Mouse (Mus musculus) hindbrain, embryonic 11.5 days (tissue): ENCODE data around the gene Mybbp1a. TPM values are rescaled to one million over a fixed set of nuclear protein-coding genes. Genes with fewer than 3 reads are reported as not detected.
"Not testable (repeated sequence)": the region's sequence is repeated elsewhere in the genome, so short reads cannot be mapped to it uniquely, and the experiment has no call there.

Experiments used
- ATAC-seq: fragments of 200-750 bp; cut with Nextera tagmentation; 2 replicates; pipeline ENCODE4 v1.8.0; 2017; ENCODE audit warnings: mild to moderate bottlenecking, moderate TSS enrichment, moderate library complexity; ENCODE audit not compliant: low FRiP score
- DNase-seq: peaks from one replicate; pipeline ENCODE4 v3.0.0-alpha.2; 2015; ENCODE audit warnings: low spot score
- H3K27ac ChIP-seq: fragments of 300-500 bp; sonication (generic); 2 replicates; pipeline ENCODE4 v1.5.1; 2014; ENCODE audit warnings: mild to moderate bottlenecking, low read depth, low read length
- H3K27me3 ChIP-seq: fragments of 300-500 bp; sonication (generic); 2 replicates; pipeline ENCODE4 v1.6.1; 2014; ENCODE audit warnings: mild to moderate bottlenecking, low read length, moderate library complexity, mixed read lengths; ENCODE audit not compliant: control insufficient read depth, insufficient read depth
- H3K36me3 ChIP-seq: fragments of 300-500 bp; sonication (generic); 2 replicates; pipeline ENCODE4 v1.6.1; 2014; ENCODE audit warnings: mild to moderate bottlenecking, low read length, moderate library complexity, mixed read lengths; ENCODE audit not compliant: control insufficient read depth, insufficient read depth
- H3K4me1 ChIP-seq: fragments of 300-500 bp; sonication (generic); replicated peaks from 2 replicates; pipeline ENCODE4 v1.6.1; 2014; ENCODE audit warnings: low read length, mixed read lengths; ENCODE audit not compliant: control insufficient read depth, insufficient read depth
- H3K4me2 ChIP-seq: fragments of 300-500 bp; sonication (generic); replicated peaks from 2 replicates; pipeline ENCODE4 v1.6.1; 2014; ENCODE audit warnings: mild to moderate bottlenecking, low read depth, low read length
- H3K4me3 ChIP-seq: fragments of 300-500 bp; sonication (generic); 2 replicates; pipeline ENCODE4 v1.5.1; 2014; ENCODE audit warnings: low read depth, low read length
- H3K9ac ChIP-seq: fragments of 300-500 bp; sonication (generic); 2 replicates; pipeline ENCODE4 v1.6.1; 2014; ENCODE audit warnings: low read depth, low read length
- H3K9me3 ChIP-seq: fragments of 300-500 bp; sonication (generic); 2 replicates; pipeline ENCODE4 v1.6.1; 2016; ENCODE audit warnings: low read length; ENCODE audit not compliant: control insufficient read depth
- WGBS: fragments of 180-500 bp; shearing (Covaris S2); extraction: QIAGEN DNeasy Blood & Tissue Kit; methylation state at CpG from one replicate; pipeline ENCODE4 v1.1.7; 2014; 5-methylcytosine and 5-hydroxymethylcytosine counted together
- polyA plus RNA-seq: library from polyadenylated mRNA; unstranded; fragments of >200 nt; fragmentation: Nextera tagmentation; extraction: Ambion mirVana; gene quantifications from 2 replicates; pipeline ENCODE4 v1.2.1, GENCODE M21; 2014

The Mybbp1a gene
- polyA plus RNA-seq, 1 experiment from 2014 or later: 112 TPM

DNA sequence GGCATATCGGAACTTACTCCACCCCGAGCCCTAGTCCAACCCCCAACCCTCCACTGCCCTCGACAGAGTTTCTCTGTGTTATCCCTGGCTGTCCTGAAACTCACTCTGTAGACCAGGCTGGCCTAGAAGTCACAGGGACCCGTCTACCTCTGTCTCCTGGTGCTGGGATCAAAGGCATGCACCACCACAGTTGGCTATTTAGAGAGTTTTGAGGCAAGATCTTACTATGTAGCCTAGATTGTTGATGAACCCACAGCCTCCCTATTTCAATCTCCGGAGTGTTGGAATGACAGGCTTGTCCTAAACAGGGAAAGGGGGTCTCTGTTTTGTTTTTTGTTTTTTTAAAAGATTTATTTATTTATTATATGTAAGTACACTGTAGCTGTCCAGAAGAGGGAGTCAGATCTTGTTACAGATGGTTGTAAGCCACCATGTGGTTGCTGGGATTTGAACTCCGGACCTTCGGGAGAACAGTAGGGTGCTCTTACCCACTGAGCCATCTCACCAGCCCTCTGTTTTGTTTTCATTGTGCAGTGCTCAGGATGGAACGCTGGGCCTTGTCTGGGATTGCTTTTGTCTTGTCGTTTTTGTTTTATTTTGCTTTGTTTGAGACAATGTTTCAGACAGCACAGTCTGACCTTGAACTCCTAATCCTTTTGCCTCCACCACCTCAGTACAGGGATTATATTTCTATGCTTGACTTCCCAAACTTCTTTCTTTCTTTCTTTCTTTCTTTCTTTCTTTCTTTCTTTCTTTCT, 10.7 kb upstream of the Mybbp1a start:
- not testable (repeated sequence) for H3K4me2 ChIP-seq, DNase-seq, H3K27me3 ChIP-seq, H3K9me3 ChIP-seq, H3K4me3 ChIP-seq, H3K36me3 ChIP-seq, H3K4me1 ChIP-seq, H3K27ac ChIP-seq, H3K9ac ChIP-seq, ATAC-seq
- 67% methylated on average over 9 of the region's 9 CpGs for WGBS

DNA sequence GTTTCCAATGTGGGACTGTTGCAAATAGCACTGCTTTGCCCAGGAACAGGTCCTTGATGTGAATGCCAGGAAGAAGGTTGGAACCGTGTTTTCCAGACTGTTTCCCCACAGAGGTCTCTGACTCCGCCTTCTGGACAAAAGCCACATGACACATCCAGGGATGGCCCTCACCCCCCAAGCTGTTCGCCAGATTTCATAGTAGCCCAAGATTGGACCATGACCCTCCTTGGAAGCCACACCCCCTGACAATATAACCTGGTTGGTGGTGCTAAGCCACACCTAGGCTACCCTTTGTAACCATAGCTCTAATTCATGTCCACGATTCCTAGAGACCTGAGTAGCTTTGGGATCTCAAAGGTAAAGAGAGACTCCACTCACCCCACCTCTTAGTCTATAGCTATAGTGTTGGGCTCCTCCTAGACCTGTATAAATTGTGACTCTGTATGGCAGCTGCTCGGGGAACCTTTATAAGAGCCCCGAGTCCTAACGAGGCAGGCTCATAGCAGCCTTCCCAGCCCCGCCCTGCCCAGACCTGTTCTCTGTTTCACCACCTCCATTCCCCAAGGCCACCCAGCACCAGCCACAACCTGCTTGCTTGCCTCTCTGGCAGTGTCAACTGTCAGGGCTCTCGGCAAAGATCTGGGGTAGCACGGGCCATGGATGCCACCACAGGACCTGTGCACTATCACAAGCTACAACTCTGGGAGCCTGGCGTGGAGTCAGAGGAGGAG, 6.0 kb upstream of the Mybbp1a start, which contains the start of gene Ggt6:
Gene Ggt6 (plus strand): TSS at position 564 of the 731 bp plus-strand sequence.
- ATAC-seq (no peak), DNase-seq (no peak)
- no peaks in the 10 kb centered on the region for H3K9me3 ChIP-seq
- H3K4me1 ChIP-seq: no peaks in the 10 kb centered on the region
- H3K27me3 ChIP-seq: no peaks in the 10 kb centered on the region
- H3K4me2 ChIP-seq: no peak within 1 kb of the TSS
- no peaks in the 10 kb centered on the region for H3K36me3 ChIP-seq
- no peak within 1 kb of the TSS for H3K4me3 ChIP-seq
- H3K27ac ChIP-seq: no peak within 1 kb of the TSS
- H3K9ac ChIP-seq: no peak within 1 kb of the TSS
- WGBS: 76% methylated on average over 11 of the region's 11 CpGs

DNA sequence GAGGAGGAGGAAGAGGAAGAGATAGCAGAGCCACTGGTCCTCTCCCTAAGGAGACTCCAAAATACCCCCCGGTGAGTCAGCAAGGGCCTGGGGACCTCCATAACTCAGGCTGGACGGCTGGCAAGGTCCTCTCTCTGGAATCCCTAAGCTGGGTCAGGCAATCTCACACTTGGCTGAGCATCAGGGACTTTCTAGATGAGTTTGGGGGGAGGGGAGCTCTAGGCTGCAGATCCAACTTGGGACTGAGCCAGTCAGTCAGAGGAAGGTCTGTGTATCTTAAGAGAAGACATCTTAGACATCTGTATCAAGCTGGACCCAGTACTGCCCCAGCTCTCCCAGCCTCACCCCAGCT, 5.5 kb upstream of the Mybbp1a start:
- no peak overlapping the region for H3K9ac ChIP-seq
- no peak overlapping the region for H3K4me3 ChIP-seq

DNA sequence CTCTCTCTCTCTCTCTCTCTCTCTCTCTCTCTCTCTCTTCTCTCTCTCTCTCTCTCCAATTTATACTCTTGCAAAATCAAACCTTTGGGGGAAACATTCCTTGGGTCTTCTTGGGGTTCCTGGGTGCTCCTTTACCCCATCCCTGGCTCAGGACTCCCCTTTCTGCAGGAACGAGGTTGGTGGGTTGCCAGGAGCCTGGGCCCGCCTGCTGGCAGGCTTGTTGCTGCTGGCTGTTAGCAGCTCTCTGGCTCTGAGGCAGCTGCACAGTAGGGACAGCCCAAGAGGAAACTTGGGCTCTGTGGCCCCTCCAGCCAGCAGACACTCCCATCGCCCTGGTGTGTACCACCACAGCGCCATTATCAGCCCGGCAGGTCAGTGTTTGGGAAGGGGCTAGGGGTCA, 4.9 kb upstream of the Mybbp1a start:
- no peaks in the 10 kb centered on the region for H3K36me3 ChIP-seq
- WGBS: 80% methylated on average over 5 of the region's 5 CpGs

More for the DNA sequence above, 5.5 kb upstream of the Mybbp1a start:
- no peak for DNase-seq
- H3K4me2 ChIP-seq: no peak overlapping the region
- no peaks in the 10 kb centered on the region for H3K4me1 ChIP-seq
- WGBS: 53% methylated on average over 2 of the region's 2 CpGs
- no peak overlapping the region for H3K27ac ChIP-seq
- H3K36me3 ChIP-seq: no peaks in the 10 kb centered on the region
- ATAC-seq: no peak
- no peaks in the 10 kb centered on the region for H3K9me3 ChIP-seq
- H3K27me3 ChIP-seq: no peaks in the 10 kb centered on the region

DNA sequence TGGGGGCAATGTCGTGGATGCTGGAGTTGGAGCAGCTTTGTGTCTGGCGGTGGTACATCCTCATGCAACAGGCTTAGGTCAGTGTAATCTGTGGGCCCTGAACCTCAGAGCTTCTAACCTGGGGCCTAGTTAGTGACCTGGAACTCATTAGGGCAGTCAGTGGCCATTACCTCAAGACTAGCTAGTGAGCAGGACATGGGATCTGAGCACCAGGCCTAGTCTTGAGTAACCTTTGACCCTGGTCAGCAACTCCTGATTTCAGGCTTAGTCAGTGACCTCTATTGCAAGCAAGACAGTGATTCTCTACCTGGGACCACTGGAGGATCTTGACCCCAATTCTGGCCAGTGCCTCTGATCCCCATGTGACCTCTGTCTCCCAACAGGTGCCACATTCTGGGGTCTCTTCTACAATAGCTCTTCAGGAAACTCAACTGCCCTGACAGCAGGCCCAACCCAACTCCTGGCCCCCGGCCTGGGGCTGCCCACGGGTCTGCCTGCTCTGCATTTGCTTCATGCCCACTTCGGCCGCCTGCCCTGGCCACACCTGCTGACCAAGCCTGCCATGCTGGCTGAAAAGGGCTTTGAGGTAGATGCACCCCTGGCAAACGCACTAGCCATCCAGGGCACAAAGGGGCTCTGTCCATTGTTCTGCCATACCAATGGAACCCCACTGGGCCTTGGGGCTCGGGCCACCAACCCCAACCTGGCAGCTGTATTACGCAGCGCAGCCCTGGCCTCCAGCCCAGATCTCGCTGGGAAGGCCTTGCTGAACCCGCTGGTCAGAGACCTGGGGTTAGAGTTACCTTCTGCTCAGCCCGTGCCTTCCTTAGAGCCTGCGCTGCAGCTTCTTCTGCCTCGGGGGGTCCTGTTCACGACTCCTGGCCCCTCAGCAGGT, 4.2 kb upstream of the Mybbp1a start:
- Histone ChIP-seq H3K9me3 (no peaks in the 10 kb centered on the region), H3K4me1 (no peaks in the 10 kb centered on the region; the same call in 1 of the 2 replicates), H3K4me3 (no peak overlapping the region), H3K4me2 (no peak overlapping the region), H3K9ac (no peak overlapping the region), H3K36me3 (no peaks in the 10 kb centered on the region), H3K27ac (no peak overlapping the region), H3K27me3 (no peaks in the 10 kb centered on the region)
- ATAC-seq: no peak
- no peak for DNase-seq
- WGBS: 80% methylated on average over 16 of the region's 16 CpGs

More for the DNA sequence above, 4.9 kb upstream of the Mybbp1a start:
- DNase-seq (no peak), ATAC-seq (no peak)
- Histone ChIP-seq H3K27me3 (no peaks in the 10 kb centered on the region), H3K4me3 (no peak overlapping the region), H3K27ac (no peak overlapping the region), H3K4me2 (no peak overlapping the region), H3K4me1 (no peaks in the 10 kb centered on the region), H3K9me3 (no peaks in the 10 kb centered on the region), H3K9ac (no peak overlapping the region)

DNA sequence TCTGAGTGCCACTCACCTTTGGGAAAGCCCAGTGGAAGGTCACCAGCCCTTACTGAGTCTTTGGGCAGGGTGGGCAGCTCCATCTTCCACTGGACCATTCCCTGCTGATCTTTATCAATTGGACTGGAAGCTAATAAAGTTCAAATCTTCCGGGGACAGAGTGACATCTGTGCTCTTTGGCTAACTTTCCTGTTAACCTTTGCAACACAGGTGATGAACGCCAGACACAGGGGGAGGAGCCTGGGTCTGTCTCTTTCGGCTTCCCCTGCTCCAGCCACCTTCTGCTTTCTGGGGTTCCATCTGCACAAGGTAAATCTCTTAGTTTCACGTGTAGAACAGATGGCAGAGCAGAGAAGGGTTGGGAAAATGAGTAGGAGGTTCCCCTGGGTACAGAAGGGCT, 2.7 kb upstream of the Mybbp1a start:
- Histone ChIP-seq H3K27me3 (no peaks in the 10 kb centered on the region), H3K4me2 (no peak overlapping the region), H3K9me3 (no peaks in the 10 kb centered on the region), H3K27ac (no peak overlapping the region), H3K4me1 (no peaks in the 10 kb centered on the region; the same call in 1 of the 2 replicates), H3K36me3 (no peaks in the 10 kb centered on the region; the same call in 1 of the 2 replicates), H3K9ac (no peak overlapping the region), H3K4me3 (no peak overlapping the region)
- WGBS: 72% methylated on average over 4 of the region's 4 CpGs
- ATAC-seq (no peak), DNase-seq (no peak)

DNA sequence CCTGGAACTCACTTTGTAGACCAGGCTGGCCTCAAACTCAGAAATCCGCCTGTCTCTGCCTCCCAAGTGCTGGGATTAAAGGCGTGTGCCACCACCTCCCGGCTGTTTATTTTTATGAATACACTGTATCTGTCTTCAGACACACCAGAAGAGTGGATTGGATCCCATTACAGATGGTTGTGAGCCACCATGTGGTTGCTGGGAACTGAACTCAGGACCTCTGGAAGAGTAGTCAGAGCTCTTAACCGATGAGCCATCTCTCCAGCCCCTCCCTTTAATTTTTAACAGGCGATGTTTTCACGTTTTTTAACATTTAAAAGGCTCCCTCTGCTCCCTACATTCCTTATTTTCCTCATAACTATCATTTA, 574 bp upstream of the Mybbp1a start:
- Histone ChIP-seq H3K4me3 (peak overlapping the region; percentile 67), H3K36me3 (peaks cover 12% of the 10 kb centered on the region), H3K4me2 (peak overlapping the region; percentile 64), H3K27ac (peak overlapping the region; percentile 76), H3K9ac (peak overlapping the region; percentile 73)
- not testable (repeated sequence) for DNase-seq, H3K9me3 ChIP-seq, H3K4me1 ChIP-seq, H3K27me3 ChIP-seq
- 47% methylated on average over 6 of the region's 6 CpGs for WGBS
- peak; percentile 28; the same call in 1 of the 2 replicates for ATAC-seq

DNA sequence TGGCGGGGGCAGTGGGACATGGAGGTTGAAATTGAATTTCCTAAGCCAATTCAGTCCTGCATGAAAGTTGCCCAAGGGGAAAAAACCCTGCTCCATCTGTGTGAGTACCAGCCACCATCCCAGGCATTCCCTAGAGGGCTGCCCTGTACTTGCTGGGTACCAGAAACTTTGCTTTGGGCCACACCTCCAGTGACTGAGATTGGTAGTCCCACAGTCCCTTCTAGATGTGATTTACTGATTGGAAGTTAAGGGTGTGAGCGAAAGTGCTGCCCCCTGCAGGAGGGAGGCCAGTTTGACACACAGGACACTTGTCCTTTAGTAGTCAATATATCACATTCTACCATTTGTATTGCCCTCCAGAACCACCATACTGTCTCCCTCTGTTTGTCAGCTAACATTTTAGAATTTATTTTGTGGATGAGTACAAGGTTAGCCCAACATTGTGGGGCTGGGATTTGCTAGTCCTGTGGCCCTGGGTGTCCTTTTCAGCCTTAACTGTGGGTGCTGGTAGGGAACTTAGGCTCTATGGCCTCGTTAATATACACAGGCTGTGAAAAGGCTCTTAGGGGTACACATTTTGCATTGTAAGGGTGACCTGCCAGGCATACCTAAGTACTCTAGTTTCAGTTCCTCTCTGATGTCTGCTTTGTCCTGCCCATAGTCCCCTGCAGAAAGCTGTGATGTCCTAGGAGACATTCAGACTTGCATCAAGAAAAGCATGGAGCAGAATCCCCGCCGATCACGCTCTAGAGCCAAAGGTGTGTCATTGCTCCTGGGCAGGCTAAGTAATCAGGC, 5.4 kb downstream of the Mybbp1a start:
- ATAC-seq: no peak
- no peak overlapping the region for H3K4me3 ChIP-seq
- no peaks in the 10 kb centered on the region for H3K9me3 ChIP-seq
- no peaks in the 10 kb centered on the region for H3K27me3 ChIP-seq
- 88% methylated on average over 6 of the region's 6 CpGs for WGBS
- H3K9ac ChIP-seq: no peak overlapping the region
- H3K36me3 ChIP-seq: peaks cover 43% of the 10 kb centered on the region
- peak; percentile 72 for DNase-seq
- H3K4me2 ChIP-seq: no peak overlapping the region
- no peaks in the 10 kb centered on the region; the same call in 1 of the 2 replicates for H3K4me1 ChIP-seq
- H3K27ac ChIP-seq: no peak overlapping the region
